Mouse (Mus musculus) sigmoid colon, adult 10 weeks (tissue): ENCODE results near the gene Alkbh1. TPM values are rescaled to one million over a fixed set of nuclear protein-coding genes. Genes with fewer than 3 reads are reported as not detected.

Source experiments
- polyA plus RNA-seq: library from polyadenylated mRNA; stranded (reverse); fragments of 350-450 nt; fragmentation: Illumina TruSeq; extraction: RNeasy Lipid Tissue Mini Kit (QIAGEN cat#74804); gene quantifications from one replicate; pipeline ENCODE4 v1.2.3, GENCODE M21; 2014; ENCODE audit warnings: low read depth, low replicate concordance

Alkbh1 gene
- polyA plus RNA-seq, result 25.8 TPM

GRCm38 (mm10) chr12:87443700-87444122, at the start of gene Alkbh1, which contains the start of gene Slirp:
Gene Alkbh1, minus strand, starts transcription at chr12:87444017.
Gene Slirp, plus strand, starts transcription at chr12:87443896.

GRCm38 (mm10) chr12:87471964-87472786, 28.4 kb upstream of the Alkbh1 start, which contains the start of gene Snw1:
Gene Snw1, minus strand, starts transcription at chr12:87472274.

GRCm38 (mm10) chr12:87388122-87388774, 55.6 kb downstream of the Alkbh1 start, which contains the start of gene Sptlc2:
Gene Sptlc2, minus strand, starts transcription at chr12:87388355.

Other genes starting within 250 kb of the Alkbh1 start
- 0.38 TPM for gene Samd15, start 244.3 kb downstream of the Alkbh1 start, polyA plus RNA-seq
- 10.6 TPM for gene Tmed8, start 243.6 kb downstream of the Alkbh1 start, polyA plus RNA-seq
- gene Noxred1, start 205.3 kb downstream of the Alkbh1 start, polyA plus RNA-seq, result 1.4 TPM
- 21.9 TPM for gene Vipas39, start 177.8 kb downstream of the Alkbh1 start, polyA plus RNA-seq
- gene Ahsa1, start 177.5 kb downstream of the Alkbh1 start, polyA plus RNA-seq, result 83.1 TPM
- not detected for gene Ism2, start 144.3 kb downstream of the Alkbh1 start, polyA plus RNA-seq
- gene Sptlc2, start 55.7 kb downstream of the Alkbh1 start, polyA plus RNA-seq, result 394 TPM
- gene Slirp, start 121 bp downstream of the Alkbh1 start, polyA plus RNA-seq, result 139 TPM
- gene Snw1, start 28.3 kb upstream of the Alkbh1 start, polyA plus RNA-seq, result 90.1 TPM
- not detected for gene Gm5788, start 50.7 kb upstream of the Alkbh1 start, polyA plus RNA-seq
- not detected for gene Gm8300, start 70.3 kb upstream of the Alkbh1 start, polyA plus RNA-seq
- gene Oog1, start 158.7 kb upstream of the Alkbh1 start, polyA plus RNA-seq, result not detected
- not detected for gene Gm4027, start 174.9 kb upstream of the Alkbh1 start, polyA plus RNA-seq
- gene Gm16381, start 200.6 kb upstream of the Alkbh1 start, polyA plus RNA-seq, result not detected